Mouse (Mus musculus) left cerebral cortex, adult 18-20 months (tissue): ENCODE measurements around the gene Slc9a1. TPM values are rescaled to one million over a fixed set of nuclear protein-coding genes. Genes with fewer than 3 reads are reported as not detected.

Experiments
- microRNA-seq, 2 experiments: library from miRNA; unstranded; fragments of <30 nt; microRNA quantifications; one replicate each; pipeline ENCODE4 v1.2.0; 2021
- total RNA-seq, 2 experiments: library from RNA; stranded (reverse); gene quantifications; 2 replicates each; pipeline ENCODE4 v1.2.3; 2021

The Slc9a1 gene
- total RNA-seq, 2 experiments from 2014 or later: 46.3 to 47.9 TPM

Small RNAs within 50 kb of the gene (microRNA-seq; reads per million reads assigned to microRNA genes)
- gene Mir5122: 4.7 to 9.9 reads per million in 2 experiments

Other genes starting within 250 kb of the Slc9a1 start
- 10 to 100 TPM; 25.7 to 28.2 TPM for gene Wasf2, start 239.2 kb upstream of the Slc9a1 start, total RNA-seq
- gene Cd164l2, start 157.6 kb upstream of the Slc9a1 start, total RNA-seq: 1 to 10 TPM; 4.6 to 5.1 TPM
- 10 to 100 TPM; 14.8 to 16.7 TPM for gene Gpr3, start 157.2 kb upstream of the Slc9a1 start, total RNA-seq
- gene Map3k6, start 128.9 kb upstream of the Slc9a1 start, total RNA-seq: 1 to 10 TPM; 5.8 to 7.4 TPM
- gene Sytl1, start 106.6 kb upstream of the Slc9a1 start, total RNA-seq: 1 to 10 TPM; 6.7 to 7.3 TPM
- 10 to 100 TPM; 88.3 to 97.2 TPM for gene Tmem222, start 91.9 kb upstream of the Slc9a1 start, total RNA-seq
- gene Wdtc1, start 16.2 kb upstream of the Slc9a1 start, total RNA-seq: 10 to 100 TPM; 61.2 to 68.1 TPM
- gene Tent5b, start 110.4 kb downstream of the Slc9a1 start, total RNA-seq: under 1 TPM in 1 of 2 experiments, not detected in 1; 0.14 TPM
- gene Trnp1, start 128.8 kb downstream of the Slc9a1 start, total RNA-seq: 100 to 1,000 TPM; 164 to 182 TPM
- under 1 TPM; 0.42 to 0.54 TPM for gene Kdf1, start 149.3 kb downstream of the Slc9a1 start, total RNA-seq
- 100 to 1,000 TPM; 148 to 156 TPM for gene Nudc, start 176.3 kb downstream of the Slc9a1 start, total RNA-seq
- gene Nr0b2, start 183.7 kb downstream of the Slc9a1 start, total RNA-seq: not detected
- 1 to 10 TPM; 8.3 to 10.0 TPM for gene Gpatch3, start 205.0 kb downstream of the Slc9a1 start, total RNA-seq
- 10 to 100 TPM in 1 of 2 experiments, 1 to 10 TPM in 1; 9.9 to 11.6 TPM for gene Gpn2, start 214.7 kb downstream of the Slc9a1 start, total RNA-seq
- 1 to 10 TPM; 1.4 to 2.6 TPM for gene Sfn, start 232.5 kb downstream of the Slc9a1 start, total RNA-seq